Mouse (Mus musculus): Measurements from ENCODE around the gene Gm17026. TPM values are rescaled to one million over a fixed set of nuclear protein-coding genes. Genes with fewer than 3 reads are reported as not detected.
"Not testable (repeated sequence)": the region's sequence is repeated elsewhere in the genome, so short reads cannot be mapped to it uniquely, and the experiment has no call there.

Gm17026 gene
- total RNA-seq (2021) = not detected
- long read RNA-seq, experiment 1 = 0 reads
- long read RNA-seq, experiment 2 = 0 reads

- DNase-seq = not testable (repeated sequence)
Measured at GRCm38 (mm10) chr14:42259948-42260347, at the start of gene Gm17026. TSS of gene Gm17026 (minus strand) at chr14:42260048.

- not testable (repeated sequence) for DNase-seq
Measured at GRCm38 (mm10) chr14:42297258-42297657, 37.4 kb upstream of the Gm17026 start, which contains the start of gene Gm9611. TSS of gene Gm9611 (minus strand) at chr14:42297358.

- DNase-seq = peak in 1 of 2 experiments; percentile 3
Measured at GRCm38 (mm10) chr14:42216766-42217537, 42.9 kb downstream of the Gm17026 start.

Small RNA genes within 50 kb of the gene (microRNA-seq; reads per million reads assigned to microRNA genes)
- gene Gm25208 (0 reads per million in 2 experiments), gene Gm25892 (0 reads per million in 2 experiments)

Other genes with a start within 250 kb of the Gm17026 start
- not detected for gene Gm7951, start 142.7 kb downstream of the Gm17026 start, total RNA-seq (2021)
- not detected for gene Gm17027, start 97.4 kb downstream of the Gm17026 start, total RNA-seq (2021)
- gene Gm3573, start 69.3 kb downstream of the Gm17026 start, total RNA-seq (2021) = not detected
- not detected for gene Gm9611, start 37.3 kb upstream of the Gm17026 start, total RNA-seq (2021)
- gene Gm7995, start 50.2 kb upstream of the Gm17026 start, total RNA-seq (2021) = not detected
- not detected for gene Gm8005, start 179.6 kb upstream of the Gm17026 start, total RNA-seq (2021)
- not detected for gene Gm8011, start 203.8 kb upstream of the Gm17026 start, total RNA-seq (2021)
- gene Gm8020, start 242.3 kb upstream of the Gm17026 start, total RNA-seq (2021) = not detected

Data from heart, adult 18-20 months (tissue).